Mouse (Mus musculus) liver, embryonic 14.5 days (tissue): ENCODE results near the gene Gm33543.

Experiments used
- CTCF ChIP-seq: IDR thresholded peaks from 2 replicates; pipeline ENCODE4 v1.5.1; 2016; ENCODE audit warnings: antibody characterized with exemption, low read depth, control low read depth
- EP300 ChIP-seq: IDR thresholded peaks from 2 replicates; pipeline ENCODE4 v1.6.1; 2016; ENCODE audit warnings: antibody characterized with exemption, low read depth

GRCm38 (mm10) chr10:95828374-95828773 is 14.4 kb downstream of the Gm33543 start:
- TF ChIP-seq CTCF (no peak), EP300 (no peak)
